Mouse (Mus musculus): ENCODE measurements around the gene Obp2a.
"Not testable (repeated sequence)": the region's sequence is repeated elsewhere in the genome, so short reads cannot be mapped to it uniquely, and the experiment has no call there.

Obp2a gene

DNA sequence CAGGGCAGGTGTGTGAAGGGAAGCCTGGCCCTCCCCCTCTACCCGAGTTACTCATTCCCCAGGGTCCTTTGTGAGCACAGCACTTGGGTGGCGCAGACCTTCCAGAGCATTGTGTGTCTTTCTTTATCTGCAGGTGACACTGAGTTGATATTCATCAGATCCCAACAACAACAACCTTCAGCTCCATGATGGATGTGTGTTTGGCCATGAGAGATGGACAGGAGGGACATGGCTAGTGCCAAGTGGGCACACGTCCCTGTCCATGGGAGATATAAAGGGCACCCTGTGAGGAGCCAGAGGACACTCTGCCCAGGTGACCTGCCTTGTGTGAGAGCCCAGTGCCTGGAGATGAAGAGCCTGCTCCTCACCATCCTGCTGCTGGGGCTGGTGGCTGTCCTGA, at the start of gene Obp2a:
Gene Obp2a (plus strand): TSS at position 301 of the 400 bp plus-strand sequence.
- not testable (repeated sequence) for DNase-seq

DNA sequence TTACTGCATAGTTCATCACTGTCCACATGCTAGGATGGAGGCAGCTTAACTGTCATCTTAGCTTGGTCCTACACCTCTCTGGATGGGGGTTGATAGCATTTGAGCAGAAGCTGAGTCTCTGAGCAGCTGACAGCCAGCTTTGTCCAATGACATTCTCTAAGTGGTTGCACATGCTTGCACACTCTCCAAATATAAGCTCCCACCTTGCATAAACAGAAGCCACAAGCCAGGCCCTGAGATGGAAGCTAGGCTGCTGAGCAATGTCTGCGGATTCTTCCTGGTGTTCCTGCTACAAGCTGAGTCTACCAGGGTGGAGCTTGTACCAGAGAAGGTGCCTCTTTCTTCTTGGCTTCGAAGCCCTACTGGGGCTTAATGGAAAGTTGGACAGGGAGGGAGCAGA, 46.9 kb upstream of the Obp2a start, which contains the start of gene Lcn8:
Gene Lcn8 (plus strand): TSS at position 219 of the 400 bp plus-strand sequence.
- no peak for DNase-seq

DNA sequence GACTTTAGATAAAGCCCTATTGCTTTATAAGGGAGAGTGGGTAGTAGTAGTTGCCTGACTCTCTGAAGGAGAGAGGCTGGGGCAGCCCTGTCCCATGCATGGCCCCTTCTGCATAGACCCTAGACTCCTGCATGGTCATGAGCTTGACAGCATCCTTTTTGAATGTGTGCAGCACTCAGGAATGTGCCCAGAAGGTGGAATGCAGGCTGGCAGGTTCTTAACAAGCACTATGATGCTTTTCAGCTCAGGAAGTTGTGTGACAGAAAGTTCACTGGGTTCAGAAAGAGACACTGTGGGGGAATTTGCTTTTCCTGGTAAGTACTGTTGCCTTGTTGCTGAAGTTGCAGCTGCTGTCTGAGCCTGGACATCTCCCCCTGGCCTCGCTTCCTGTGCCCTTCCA, 45.3 kb upstream of the Obp2a start:
- DNase-seq: no peak

DNA sequence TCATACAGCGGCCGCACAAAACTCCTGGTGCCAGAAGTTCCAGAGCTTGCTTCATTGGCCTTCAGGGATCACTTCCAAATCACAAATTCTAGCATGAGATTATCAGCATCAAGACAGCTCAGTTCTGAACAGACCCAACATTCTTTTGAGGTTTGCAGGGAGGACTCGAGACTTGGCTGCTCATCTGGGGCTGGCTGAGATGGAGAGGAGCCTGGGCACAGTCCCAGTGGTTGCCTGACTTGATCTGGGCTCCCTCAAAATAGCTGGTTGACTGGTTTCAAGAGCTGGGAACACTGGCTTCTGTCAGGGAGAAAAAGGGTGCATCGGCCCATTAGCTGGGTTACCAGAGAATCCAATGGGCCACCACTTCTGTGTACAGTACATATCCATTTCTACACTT, 43.2 kb upstream of the Obp2a start:
- DNase-seq: peak; percentile 14

DNA sequence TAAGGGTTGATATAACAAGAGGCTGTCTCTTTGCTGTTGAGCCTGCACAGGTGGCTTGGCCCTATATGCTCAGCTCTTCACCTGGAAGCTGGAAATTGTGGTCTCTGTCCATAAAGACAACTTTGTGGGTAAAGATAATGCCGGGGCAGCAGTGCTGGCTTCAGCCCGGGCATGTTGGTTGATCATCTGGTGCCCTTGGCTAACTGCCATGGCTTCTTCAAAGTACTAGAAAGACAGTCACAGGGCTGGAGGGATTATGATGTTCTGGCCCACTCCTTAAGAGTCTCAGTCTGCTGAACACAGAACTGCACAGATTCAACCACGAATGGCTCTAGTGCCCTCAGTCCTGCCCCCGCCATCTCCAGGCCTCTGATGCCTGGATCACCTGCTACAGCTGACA, 42.6 kb upstream of the Obp2a start:
- peak; percentile 32 for DNase-seq

DNA sequence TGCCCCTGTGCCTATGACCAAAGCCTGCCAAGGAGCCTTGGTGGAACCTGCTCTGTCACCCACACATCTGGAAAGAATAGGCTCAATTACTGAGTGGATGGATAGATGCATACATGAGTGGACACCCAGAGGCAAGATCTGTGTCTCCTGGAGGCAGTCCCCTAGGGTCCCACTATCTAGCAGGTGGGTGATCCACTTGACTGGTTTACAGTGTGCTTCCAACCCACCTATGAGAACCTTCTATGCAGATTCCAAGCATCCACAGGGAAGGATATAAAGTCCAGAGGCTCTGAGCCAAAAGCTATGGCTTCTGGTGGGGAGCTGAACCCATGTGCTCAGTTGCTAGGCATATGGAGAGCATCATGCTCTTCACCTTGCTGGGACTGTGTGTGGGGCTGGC, 42.2 kb upstream of the Obp2a start, which contains the start of gene Lcn5:
Gene Lcn5 (plus strand): TSS at position 301 of the 400 bp plus-strand sequence.
- DNase-seq: no peak

DNA sequence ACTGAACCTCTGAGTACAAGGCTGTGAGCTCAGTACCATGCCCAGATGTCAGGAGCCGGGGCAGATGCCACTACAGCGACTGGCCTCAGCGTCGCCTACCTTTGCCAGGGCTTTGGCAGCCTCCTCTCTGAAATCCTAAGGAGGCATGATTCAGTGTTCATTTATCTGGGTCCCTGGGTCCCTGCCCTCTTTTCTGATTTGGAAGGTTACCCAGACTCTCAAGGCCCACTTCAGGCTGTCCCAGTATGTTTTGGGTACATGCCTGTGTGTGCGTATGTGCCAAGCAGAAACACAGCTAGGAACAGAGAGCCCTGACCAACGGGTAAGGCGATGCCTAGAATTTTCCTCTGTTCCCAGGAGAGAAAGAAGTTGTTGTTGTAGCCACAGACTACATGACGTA, 39.6 kb upstream of the Obp2a start:
- DNase-seq: no peak

DNA sequence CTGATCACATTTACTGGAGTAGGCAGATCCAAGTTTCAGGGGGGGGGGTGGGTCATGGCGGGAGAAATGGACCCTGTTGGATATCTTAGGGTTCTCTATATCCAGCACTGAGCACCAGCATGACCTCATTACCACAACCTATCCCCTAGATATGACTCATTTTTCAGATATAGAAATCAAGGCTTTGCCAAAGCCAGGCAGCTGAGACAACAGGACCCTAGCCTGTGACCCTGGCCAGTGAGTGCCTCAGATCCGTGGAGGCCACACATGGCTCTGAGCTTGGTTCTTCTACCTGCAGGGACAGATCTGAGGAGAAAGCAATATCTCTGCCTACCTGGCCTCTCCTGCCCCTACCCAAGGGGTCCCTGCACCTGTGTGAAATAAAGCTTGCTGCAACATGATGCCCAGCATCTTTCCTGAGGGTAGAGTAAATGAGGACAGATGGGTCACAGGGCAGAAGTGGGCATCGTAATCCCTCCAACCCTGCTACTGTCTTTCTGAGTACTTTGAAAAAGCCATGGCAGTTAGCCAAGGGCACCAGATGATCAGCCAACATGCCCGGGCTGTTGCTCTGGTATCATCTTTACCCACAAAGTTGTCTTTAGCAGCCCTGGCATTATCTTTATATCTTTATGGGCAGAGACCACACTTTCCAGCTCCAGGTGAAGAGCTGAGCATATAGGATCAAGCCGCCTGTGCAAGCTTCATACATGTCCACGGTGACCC, 38.4 kb upstream of the Obp2a start:
- no peak for DNase-seq

DNA sequence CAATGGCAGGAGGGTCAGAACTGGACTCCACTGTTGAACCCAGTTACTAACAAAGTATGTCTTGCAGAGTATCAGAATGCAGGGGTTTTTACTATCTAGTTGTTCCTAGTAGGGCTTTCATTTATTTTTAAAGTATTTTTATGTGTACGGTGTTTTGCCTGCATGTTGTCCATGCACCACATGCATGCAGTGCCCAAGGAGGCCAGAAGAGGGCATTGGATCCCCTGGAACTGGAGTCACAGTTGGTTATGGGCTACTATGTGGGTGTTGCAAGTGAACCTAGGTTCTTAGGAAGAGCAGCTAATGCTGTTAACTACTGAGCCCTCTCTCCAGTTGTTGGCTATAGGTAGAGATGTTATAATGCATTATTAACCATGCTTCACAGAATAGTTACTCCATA, 36.3 kb upstream of the Obp2a start:
- no peak for DNase-seq

DNA sequence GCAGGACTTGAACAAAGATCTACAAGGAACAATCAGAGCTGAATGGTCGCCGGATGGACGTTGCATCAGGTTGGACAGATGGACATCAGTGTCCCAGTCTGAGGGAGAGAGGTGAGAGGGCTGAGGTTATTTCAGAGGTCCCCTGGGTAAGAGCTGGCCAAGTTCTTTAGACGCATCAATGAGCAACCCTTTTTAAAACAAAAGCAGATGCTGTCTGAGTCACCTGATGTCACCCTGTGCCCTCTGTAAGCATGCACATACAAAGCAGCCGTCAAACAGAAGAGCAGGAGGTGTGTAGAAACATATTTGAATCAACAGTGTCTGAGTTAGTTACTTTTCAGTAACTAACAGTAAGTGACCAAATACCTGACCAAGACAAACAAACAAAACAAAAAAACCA, 35.7 kb upstream of the Obp2a start:
- DNase-seq: no peak

DNA sequence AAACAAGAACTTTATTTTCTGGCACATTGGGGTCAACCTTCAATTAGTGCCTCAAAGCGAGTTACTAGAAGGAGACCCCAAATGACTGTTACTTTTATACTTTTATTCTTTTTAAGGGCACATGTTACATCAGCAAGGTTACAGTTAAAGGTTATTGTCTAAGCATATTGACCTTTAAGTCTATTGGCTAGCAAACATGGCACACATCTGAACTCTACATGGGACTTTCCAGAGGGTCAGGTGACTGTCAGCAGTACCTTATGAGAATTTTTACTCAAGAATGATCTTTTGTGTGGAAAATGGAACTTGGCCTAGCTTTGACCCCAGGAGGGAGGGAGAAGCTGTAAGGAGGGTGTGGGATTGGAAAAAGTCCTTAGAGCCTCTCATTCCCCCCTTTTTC, 33.3 kb upstream of the Obp2a start:
- no peak for DNase-seq

DNA sequence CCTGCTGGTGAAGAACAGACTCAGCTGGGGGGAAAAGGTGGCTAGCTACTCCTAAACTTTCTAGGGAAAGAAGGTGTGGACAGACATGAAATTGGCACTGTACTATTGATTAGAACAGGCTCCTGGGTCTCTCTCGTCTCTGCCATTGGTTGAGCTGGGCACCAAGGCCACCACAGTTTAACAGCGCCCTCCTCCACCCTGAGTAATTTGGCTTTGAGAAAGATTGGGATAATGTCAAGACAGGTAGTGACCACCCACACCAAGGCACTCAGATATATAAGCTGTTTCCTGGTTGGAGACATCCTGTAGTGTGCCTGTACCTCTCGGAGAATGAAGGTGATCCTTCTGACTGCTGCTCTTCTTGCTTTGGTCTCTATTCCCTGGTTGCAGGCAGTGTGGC, 23.4 kb upstream of the Obp2a start, which contains the start of gene Lcn6:
Gene Lcn6 (plus strand): TSS at position 301 of the 400 bp plus-strand sequence.
- no peak for DNase-seq

DNA sequence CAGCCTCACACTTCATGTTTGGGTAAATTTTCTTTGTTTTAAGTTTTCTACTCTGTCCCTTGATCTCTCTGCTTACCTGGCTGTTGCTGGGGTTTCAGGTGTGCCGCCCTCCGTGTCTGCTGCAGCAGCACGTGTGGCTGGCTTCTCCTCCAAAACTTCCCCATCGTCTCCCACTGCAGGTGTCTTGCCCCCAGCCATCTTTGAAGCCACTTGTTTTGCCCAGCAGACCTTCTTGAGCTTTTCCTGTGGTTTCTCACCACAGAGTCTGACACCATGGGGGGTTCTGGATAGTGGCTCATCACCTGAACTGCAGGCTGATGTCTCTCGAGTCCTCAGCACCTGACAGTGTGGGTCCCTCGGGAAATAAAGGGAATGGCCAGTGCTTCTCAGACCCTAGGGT, 20.3 kb upstream of the Obp2a start:
- DNase-seq: no peak

DNA sequence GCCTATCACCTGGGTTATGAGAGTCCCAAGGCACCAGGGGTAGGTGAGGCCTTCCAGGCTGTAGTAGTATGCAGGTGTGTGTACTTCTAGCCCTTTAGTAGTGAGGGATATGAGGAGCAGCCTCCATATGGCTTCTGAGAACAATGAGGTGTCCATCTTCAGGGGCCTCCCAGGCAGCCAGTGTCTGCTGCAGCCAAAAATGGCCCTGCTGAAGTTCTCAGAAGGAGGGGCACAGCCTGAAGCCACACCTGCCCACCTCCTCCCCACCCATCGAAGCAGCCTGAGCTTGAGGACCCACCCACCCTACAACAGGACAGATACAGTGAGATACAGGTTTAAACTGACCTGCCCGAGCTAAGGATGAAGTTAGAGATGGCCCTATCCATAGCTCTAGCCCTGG, 17.4 kb upstream of the Obp2a start, which contains the start of gene Lcn10:
Gene Lcn10 (plus strand): TSS at position 301 of the 400 bp plus-strand sequence.
- DNase-seq: no peak

DNA sequence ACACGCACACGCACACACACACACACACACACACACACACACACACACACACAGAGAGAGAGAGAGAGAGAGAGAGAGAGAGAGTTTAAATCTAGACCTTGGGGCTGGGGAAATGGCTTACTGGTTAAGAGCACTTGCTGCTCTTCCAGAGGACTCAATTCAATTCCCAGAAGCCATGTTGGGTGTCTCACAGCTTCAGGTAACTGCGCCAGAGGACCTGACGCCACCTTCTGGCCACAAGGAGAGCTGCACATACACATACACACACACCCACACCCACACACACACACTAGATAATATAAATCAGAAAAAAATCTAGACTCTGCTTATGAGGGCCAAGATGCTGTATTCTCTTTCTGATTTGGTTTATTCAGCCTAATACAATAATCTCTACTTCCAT, 12.9 kb upstream of the Obp2a start:
- no peak for DNase-seq

DNA sequence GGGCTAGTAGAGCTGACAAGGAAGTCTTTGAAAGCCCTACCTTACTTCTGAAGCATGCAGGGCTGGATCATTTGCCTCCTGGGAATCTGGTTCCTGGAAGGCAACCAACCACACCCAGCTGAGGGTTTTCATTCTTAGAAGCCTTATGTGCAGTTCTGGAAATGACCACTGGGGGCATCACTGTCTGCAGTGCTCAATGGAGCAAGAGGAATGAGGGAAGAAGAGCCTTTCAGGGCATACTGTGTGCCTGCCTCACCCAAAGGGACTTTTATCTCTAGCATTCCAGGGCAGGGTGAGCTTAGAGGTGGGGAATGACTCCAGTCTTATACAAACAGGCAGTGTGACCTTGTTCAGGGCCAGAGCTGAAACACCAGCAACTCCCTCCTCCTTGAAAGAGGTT, 5.2 kb upstream of the Obp2a start:
- DNase-seq: peak; percentile 33

DNA sequence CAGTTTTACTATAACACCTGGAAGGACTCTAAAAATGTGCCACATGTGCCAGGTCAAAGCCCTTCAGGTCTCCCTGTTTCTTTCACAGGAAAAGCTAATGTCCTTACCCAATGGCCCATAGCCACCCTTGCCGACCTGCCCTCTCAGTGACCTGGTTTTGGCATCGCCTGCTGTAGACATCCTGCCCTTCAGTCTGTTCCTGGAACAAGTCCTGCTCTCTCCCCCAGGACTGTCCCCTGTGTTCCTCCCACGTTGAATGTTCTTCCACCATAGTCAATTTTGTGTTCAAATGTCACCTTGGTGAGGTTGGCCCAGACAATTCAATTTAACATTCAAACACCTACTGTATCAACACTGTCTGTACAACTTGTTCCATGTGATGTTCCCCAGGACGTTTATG, 2.9 kb upstream of the Obp2a start:
- no peak for DNase-seq

DNA sequence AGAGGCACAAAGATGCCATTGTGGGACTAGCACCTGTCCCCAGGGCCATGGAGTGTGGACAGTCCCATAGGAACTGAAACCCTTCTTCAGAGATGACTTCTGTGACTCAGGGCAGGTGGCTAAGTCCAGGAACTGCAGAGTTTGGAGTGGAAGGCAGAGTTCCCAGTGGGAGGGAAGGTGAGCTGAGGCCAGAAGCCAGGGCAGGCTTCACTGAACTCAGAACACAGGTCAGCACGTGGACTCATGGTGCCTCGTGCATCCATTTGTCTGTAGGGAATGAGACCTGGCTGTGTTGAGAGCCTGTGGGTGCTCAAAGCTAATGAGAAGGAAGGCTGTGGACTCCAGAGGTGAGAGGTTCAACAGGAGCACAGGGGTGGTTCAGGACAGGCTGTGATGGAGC, 1.1 kb upstream of the Obp2a start:
- DNase-seq: no peak

DNA sequence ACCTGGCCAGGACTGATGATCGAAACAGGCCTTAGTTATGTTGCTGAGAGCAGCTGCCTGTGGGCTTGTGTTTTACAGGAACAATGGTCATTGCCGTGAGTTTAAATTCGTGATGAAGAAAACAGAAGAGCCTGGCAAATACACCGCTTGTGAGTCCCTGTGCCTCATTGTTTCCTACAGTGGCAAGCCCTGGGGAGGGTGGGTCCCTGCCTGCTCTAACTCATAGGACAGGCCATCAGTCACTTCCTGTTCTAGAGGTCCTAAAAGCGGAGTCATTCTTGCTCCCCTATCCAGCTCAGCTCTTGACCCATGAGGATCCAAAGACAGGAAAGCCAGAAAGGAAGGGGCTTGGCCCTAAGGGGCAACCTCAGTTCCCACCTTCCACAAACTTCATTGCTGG, 1.2 kb downstream of the Obp2a start:
- DNase-seq: no peak

DNA sequence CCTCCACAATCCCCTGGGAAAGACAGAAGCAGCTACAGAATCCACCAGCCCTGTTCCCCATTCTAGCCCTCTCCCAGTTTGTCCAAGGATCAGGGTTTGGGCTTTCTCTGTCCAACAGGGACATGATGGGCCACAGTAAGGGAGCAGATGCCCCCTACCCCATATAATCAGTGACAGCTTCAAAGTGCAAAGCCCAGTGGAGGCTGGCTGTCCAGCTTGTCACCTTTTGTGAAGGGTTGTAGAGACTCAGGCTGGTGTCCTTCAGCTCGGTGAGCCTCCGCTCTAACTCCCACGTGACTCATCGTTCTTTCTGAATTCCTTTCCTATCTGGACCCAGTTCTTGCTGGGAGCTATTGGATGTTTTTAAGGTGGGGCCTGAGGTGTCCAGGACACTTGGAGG, 3.9 kb downstream of the Obp2a start:
- DNase-seq: no peak

DNA sequence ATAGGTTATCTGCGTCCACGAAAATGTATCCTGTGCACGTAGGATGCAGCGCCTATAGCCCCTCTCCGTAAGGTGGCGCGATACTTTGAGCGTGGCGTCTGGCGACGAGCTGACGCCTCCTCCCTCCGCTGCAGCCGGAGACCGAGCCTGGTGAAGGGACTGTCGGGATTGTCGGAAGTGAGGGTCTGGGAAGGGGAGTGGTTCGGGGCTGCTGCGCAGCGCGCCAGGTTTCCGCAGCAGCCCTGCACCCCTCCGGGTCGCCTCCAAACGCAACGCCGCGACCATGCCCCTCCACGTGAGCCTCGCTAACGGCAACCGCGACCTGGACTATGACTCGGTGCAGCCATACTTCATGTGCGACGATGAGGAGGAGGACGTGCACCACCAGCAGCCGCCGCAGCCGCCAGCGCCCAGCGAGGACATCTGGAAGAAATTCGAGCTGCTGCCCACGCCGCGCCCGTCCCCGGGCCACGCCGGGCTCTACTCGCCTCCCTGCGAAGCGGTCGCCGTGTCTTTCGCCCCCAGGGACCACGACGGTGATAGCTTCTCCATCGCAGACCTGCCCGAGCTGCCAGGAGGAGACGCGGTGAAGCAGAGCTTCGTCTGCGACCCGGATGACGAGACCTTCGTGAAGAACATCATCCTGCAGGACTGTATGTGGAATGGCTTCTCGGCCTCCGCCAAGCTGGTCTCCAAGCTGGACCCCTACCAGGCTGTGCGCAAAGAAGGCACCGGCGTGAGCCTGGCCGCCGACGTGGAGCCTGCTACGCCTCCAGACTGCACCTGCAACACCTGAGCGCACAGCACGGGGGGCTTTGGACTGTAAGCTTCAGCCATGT, 7.0 kb downstream of the Obp2a start, which contains the start of gene Bmyc:
Gene Bmyc (plus strand): TSS at position 97 of the 839 bp plus-strand sequence.
- DNase-seq: peak; percentile 89

DNA sequence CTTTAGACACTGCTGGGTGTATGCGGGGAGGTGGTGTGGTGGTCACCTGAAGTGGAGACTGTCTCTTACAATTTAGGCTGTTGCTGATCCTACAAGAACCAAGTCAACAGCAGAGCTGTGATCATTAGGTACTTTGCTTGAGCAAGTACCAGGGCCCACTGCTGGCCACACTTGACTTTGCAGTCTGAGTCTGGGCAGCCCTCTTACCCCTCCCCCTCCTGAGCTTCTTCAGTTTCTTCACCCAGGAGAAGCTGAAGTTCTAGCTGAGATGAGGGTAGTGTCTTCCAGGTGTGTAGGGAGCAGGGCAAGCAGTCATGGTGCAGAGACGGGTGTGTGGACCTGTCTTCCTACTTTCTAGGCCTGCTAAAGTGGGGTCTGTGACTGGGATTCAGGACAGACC, 8.3 kb downstream of the Obp2a start:
- peak; percentile 53 for DNase-seq

DNA sequence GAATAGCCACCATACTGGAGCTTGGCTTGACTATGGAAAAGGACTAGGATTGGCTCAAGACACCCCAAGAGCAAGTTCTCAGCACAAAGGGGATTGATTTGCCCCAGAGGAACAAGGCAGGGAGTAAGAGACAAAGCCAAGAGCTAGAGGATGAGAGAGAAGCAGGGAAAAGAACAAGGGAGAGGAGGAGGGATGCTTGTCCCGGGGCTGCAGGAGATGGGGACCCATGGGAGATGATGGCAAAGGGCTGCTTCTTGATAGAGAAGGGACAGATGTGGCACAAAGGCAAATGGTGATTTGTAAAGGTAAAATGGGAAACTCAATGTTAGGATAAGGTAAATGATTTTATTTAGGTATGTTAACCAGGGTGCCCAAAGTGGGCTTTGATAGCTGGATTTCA, 9.2 kb downstream of the Obp2a start:
- DNase-seq: not testable (repeated sequence)

DNA sequence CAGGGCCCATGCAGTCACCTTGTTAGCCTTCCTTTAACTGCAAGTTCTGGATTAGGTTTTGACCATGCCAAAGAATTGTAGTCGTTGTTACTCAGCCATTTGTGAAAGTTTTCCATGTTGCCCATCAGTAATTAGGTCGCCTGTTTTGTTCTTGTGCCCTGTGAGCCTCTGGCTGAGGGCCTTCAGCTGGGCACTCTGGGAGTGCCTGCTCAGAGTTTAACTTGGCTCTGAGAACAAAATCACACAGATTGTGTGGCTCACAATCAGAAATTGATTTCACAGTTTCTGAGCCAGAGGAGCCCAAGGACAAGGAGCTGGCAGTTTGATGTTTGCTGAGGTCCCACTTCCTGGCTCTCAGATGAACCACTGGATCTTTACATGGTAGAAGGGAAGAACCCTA, 9.9 kb downstream of the Obp2a start:
- DNase-seq: not testable (repeated sequence)
